Mouse (Mus musculus): ENCODE data around the gene Pjvk.

DNA sequence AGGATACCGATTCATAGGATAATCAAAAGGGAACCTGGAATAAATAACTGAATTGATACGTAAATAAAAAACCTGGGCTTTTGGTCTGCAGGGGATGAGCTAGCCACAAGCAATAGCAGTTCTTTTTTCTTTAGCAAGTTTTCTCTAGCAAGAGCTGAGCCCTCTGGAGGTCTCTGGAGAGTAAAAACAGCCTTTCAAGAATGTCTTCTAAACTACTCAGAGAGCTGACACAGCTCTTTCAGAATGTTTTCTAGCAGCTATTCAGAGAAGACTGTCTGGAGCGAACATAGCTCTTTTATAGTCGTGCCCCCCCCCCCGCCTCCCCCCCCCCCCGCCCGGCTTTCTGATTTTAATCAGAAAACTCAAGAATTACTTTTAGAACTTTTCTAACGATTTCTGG lies 11.1 kb downstream of the Pjvk start:
- TF ChIP-seq POLR2A (IDR thresholded peaks at IDR 0.05; ENCODE audit: low read depth, low read length): no peak
- no peak for TF ChIP-seq CTCF (IDR thresholded peaks at IDR 0.05; ENCODE audit: extremely low read depth, insufficient read length, insufficient replicate concordance, low read depth, low read length)

All from small intestine, adult 2 months (tissue).